Mouse (Mus musculus) ES-CJ7 (cell line): Measurements from ENCODE around the gene Pkd2.

Experiments used
- DNase-seq: peaks from one replicate; pipeline ENCODE4 v3.0.0; 2011; ENCODE audit warnings: low read depth, low spot score

Pkd2 gene

GRCm38 (mm10) chr5:104465279-104465678 is 6.0 kb downstream of the Pkd2 start:
- DNase-seq = peak; percentile 29

- peak; percentile 49 for DNase-seq
Measured at GRCm38 (mm10) chr5:104465731-104466130, 6.5 kb downstream of the Pkd2 start.

- DNase-seq = peak; percentile 57
Measured at GRCm38 (mm10) chr5:104466816-104467215, 7.6 kb downstream of the Pkd2 start.

GRCm38 (mm10) chr5:104468586-104468985 is 9.3 kb downstream of the Pkd2 start:
- no peak for DNase-seq

- no peak for DNase-seq
Measured at GRCm38 (mm10) chr5:104470981-104471391, 11.7 kb downstream of the Pkd2 start.

GRCm38 (mm10) chr5:104472371-104472770 is 13.1 kb downstream of the Pkd2 start:
- DNase-seq = peak; percentile 64

GRCm38 (mm10) chr5:104480367-104480766 is 21.1 kb downstream of the Pkd2 start:
- DNase-seq = no peak

GRCm38 (mm10) chr5:104482856-104483255 is 23.6 kb downstream of the Pkd2 start:
- no peak for DNase-seq

- no peak for DNase-seq
Measured at GRCm38 (mm10) chr5:104491561-104491960, 32.3 kb downstream of the Pkd2 start.

GRCm38 (mm10) chr5:104504883-104505282 is 45.6 kb downstream of the Pkd2 start:
- no peak for DNase-seq

- DNase-seq = no peak
Measured at GRCm38 (mm10) chr5:104507829-104508194, 48.6 kb downstream of the Pkd2 start.

GRCm38 (mm10) chr5:104508195-104508891 is 49.1 kb downstream of the Pkd2 start, which contains the start of gene BC005561:
TSS of gene BC005561 (plus strand) at chr5:104508352.
- peak; percentile 87 for DNase-seq

GRCm38 (mm10) chr5:104511211-104511610 is 52.0 kb downstream of the Pkd2 start:
- DNase-seq = no peak

- DNase-seq = no peak
Measured at GRCm38 (mm10) chr5:104538612-104539011, 79.4 kb downstream of the Pkd2 start.

- DNase-seq = no peak
Measured at GRCm38 (mm10) chr5:104539331-104539730, 80.1 kb downstream of the Pkd2 start.
